Mouse (Mus musculus) lung, postnatal 36 days (tissue): ENCODE data around the gene 1700034I23Rik.
A peak's percentile ranks its signal among the peaks of the same experiment; 100 is the strongest.
"Not testable (repeated sequence)": the region's sequence is repeated elsewhere in the genome, so short reads cannot be mapped to it uniquely, and the experiment has no call there.

Source experiments
- DNase-seq: peaks from one replicate; pipeline ENCODE4 v3.0.0; 2022; ENCODE audit warnings: mixed read lengths

1700034I23Rik gene

GRCm38 (mm10) chr3:40902443-40902842 is at the start of gene 1700034I23Rik:
Gene 1700034I23Rik (minus strand): TSS chr3:40902543.
- DNase-seq = not testable (repeated sequence)

- DNase-seq = peak; percentile 12
Observed at GRCm38 (mm10) chr3:40951365-40951764, 49.0 kb upstream of the 1700034I23Rik start.

GRCm38 (mm10) chr3:40950601-40951201 is 48.4 kb upstream of the 1700034I23Rik start:
- DNase-seq = peak; percentile 69

- peak; percentile 10 for DNase-seq
Observed at GRCm38 (mm10) chr3:40949903-40950600, 47.7 kb upstream of the 1700034I23Rik start.

- DNase-seq = peak; percentile 100
Observed at GRCm38 (mm10) chr3:40949170-40949902, 47.0 kb upstream of the 1700034I23Rik start, which contains the start of gene Larp1b. Gene Larp1b (plus strand): TSS chr3:40949828.

- DNase-seq = no peak
Observed at GRCm38 (mm10) chr3:40939019-40939418, 36.7 kb upstream of the 1700034I23Rik start.

GRCm38 (mm10) chr3:40938592-40938991 is 36.2 kb upstream of the 1700034I23Rik start:
- DNase-seq = no peak

GRCm38 (mm10) chr3:40938189-40938588 is 35.8 kb upstream of the 1700034I23Rik start:
- DNase-seq = no peak

GRCm38 (mm10) chr3:40894336-40894735 is 8.0 kb downstream of the 1700034I23Rik start:
- peak; percentile 11 for DNase-seq

GRCm38 (mm10) chr3:40893816-40894258 is 8.5 kb downstream of the 1700034I23Rik start:
- DNase-seq = peak; percentile 99

GRCm38 (mm10) chr3:40853123-40853738 is 49.1 kb downstream of the 1700034I23Rik start:
- not testable (repeated sequence) for DNase-seq
